Mouse (Mus musculus) left cerebral cortex, adult 18-20 months (tissue): ENCODE results near the gene Zcrb1. TPM values are rescaled to one million over a fixed set of nuclear protein-coding genes. Genes with fewer than 3 reads are reported as not detected.
"Not testable (repeated sequence)": the region's sequence is repeated elsewhere in the genome, so short reads cannot be mapped to it uniquely, and the experiment has no call there.

Experiments used
- DNase-seq, 2 experiments: peaks; one replicate each; pipeline ENCODE4 v3.0.0; 2021 to 2022; ENCODE audit warnings: low spot score in 2 of 2, mixed read lengths in 1 of 2
- total RNA-seq, 2 experiments: library from RNA; stranded (reverse); gene quantifications; 2 replicates each; pipeline ENCODE4 v1.2.3; 2021

Gene Zcrb1
- total RNA-seq, 2 experiments from 2014 or later: 73.4 to 74.4 TPM

DNA sequence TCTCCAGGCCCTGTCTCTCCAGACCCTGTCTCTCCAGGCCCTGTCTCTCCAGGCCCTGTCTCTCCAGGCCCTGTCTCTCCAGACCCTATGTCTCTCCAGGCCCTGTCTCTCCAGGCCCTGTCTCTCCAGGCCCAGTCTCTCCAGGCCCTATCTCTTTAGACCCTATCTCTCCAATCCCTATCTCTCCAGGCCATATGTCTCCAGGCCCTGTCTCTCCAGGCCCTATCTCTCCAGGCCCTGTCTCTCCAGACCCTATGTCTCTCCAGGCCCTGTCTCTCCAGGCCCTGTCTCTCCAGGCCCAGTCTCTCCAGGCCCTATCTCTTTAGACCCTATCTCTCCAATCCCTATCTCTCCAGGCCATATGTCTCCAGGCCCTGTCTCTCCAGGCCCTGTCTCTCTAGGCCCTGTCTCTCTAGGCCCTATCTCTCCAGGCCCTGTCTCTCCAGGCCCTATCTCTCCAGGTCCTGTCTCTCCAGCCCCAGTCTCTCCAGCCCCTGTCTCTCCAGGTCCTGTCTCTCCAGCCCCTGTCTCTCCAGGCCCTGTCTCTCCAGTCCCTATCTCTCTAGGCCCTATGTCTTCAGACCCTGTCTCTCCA, 25.5 kb downstream of the Zcrb1 start:
- DNase-seq: not testable (repeated sequence)

GRCm38 (mm10) chr15:93371838-93372237, 26.3 kb downstream of the Zcrb1 start:
- no peak for DNase-seq

DNA sequence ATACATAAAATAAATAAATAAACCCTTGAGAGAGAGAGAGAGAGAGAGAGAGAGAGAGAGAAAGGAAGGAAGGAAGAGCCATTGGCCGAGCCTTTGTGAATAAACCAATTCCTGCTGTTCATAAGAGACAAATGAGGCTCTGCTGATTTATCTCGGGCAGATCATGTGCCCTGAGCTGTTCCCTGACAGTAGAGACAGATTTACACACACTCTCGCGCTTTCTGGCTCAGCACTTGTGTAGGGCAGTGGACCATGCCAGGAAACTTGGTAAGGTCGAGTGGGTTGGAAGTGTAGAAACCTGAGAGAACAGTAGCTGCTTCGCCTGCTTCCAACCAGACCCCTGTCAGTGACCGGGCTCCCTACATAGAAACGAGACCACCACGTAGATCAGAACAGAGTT, 29.6 kb downstream of the Zcrb1 start:
- DNase-seq: peak in 1 of 2 experiments; percentile 6

- DNase-seq: no peak
Measured at GRCm38 (mm10) chr15:93365561-93365960, 32.6 kb downstream of the Zcrb1 start.

DNA sequence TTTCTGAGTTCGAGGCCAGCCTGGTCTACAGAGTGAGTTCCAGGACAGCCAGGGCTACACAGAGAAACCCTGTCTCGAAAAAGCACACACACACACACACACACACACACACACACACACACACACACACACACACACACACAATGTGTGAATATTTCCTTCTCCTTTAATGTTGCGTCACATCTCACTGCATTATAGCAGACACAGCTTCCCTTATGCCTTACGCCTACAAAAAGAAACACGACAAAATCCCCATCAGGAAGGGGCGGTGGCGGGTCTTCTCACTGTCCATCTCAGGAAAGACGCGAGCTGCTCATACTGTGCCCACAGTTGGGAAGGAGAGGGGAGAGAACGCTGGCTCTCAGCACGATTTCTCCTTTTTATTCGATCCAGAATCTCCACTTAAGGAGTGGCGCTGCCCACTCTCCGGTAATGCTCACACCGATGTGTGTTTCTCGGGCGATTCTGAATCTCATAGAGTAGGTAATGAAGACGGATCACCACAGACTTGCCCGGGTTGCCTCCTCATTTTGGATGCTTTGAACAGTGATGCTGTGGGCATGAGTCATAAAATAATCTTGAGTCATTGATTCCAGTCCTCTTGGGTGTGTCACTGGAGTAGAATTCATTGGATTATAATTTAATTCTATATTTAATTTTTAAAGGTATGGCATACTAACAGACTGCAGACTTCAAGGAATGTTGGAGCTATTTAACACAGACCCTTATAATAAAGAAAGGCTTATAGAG, 39.6 kb downstream of the Zcrb1 start:
- peak in 1 of 2 experiments; percentile 5 for DNase-seq

DNA sequence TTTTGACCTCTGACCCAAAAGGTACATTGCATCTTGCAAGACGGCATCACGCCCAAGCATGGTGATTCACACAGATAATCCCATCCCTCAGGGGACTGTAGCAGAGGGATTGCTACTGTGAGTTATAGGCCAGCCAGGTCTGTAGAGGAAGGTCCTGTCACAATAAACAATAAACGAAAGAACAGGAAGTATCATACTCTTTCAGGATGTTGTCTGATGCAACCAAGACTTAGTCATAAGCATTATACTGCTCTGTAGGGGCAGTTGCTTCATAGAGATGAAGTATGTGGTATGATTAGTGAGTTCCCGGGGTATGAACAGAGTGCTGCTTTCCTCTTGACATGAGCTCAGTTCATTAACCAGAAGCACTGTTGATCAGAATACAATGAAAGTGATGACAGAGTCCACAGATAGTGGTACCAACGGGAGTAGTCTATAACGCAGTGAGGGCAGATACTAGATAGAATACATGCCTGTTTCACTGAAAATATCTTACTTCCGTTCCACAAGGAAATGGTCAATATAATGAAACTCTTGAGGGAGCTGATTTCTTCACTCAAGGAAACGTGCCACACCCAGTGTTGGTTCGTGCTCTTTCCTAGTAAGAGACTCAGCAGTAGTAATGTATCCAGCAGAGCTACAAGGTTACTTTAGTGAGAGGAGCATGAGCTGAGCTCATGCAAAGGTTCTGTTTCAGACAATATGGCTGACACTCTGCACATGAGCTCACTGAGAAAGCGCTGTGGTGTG, 57.3 kb downstream of the Zcrb1 start:
- DNase-seq: no peak

DNA sequence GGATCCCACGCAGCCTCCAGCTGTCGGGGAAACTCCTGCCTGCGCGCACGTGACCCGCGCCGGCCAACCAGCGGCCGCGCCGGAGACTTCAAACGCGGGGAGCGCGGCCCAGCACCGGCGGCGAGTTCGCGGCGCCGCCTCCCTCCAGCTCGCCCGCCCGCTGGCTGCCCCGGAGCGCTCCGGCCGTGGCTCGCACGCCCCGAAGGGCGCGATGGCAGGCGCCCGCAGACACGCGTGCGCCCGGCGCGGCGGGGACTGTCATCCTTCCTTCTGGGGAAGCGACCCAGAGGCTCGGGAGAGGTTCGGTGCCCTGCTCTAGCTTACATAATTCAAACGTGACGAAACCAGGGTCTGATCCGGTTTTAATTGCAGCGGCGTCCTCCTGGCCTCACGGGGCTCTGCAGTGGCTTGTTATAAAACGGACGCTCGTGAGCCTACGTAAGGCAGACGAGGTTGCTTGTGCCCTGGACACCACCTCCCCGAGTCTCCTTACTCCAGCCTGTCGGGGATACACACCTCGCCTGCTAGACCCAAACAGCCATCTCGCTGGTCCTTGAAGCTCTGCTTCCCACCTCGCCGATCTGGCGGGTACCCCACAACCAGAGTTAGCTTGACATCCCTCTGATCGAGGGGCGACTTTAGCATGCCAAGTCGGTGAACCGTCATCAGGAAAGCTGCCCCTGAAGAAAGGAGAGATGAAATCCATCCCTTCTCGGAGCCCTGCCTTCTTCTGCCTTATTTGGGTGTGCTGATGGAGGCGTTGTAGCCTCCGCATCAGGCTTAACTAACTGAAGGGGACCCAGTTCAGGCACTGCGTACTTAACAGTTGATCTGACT, 61.0 kb downstream of the Zcrb1 start, which contains the start of gene Yaf2:
Gene Yaf2 (minus strand): TSS at position 11 of the 837 bp plus-strand sequence.
- peak; percentile 81 to 91 for DNase-seq

GRCm38 (mm10) chr15:93336658-93336924, 61.5 kb downstream of the Zcrb1 start:
- no peak for DNase-seq

Other genes starting within 250 kb of the Zcrb1 start
- 10 to 100 TPM; 11.7 to 13.4 TPM for gene Gxylt1, start 123.2 kb downstream of the Zcrb1 start, total RNA-seq
- gene Yaf2, start 61.4 kb downstream of the Zcrb1 start, total RNA-seq: 100 to 1,000 TPM; 104 to 105 TPM
- gene Pphln1, start within 50 bp of the Zcrb1 start, total RNA-seq: 10 to 100 TPM; 43.9 to 47.7 TPM
- 10 to 100 TPM; 87.4 to 93.8 TPM for gene Prickle1, start 197.6 kb upstream of the Zcrb1 start, total RNA-seq